8 mouse cellular contexts compared by ENCODE assay signal in the genomic region with DNA sequence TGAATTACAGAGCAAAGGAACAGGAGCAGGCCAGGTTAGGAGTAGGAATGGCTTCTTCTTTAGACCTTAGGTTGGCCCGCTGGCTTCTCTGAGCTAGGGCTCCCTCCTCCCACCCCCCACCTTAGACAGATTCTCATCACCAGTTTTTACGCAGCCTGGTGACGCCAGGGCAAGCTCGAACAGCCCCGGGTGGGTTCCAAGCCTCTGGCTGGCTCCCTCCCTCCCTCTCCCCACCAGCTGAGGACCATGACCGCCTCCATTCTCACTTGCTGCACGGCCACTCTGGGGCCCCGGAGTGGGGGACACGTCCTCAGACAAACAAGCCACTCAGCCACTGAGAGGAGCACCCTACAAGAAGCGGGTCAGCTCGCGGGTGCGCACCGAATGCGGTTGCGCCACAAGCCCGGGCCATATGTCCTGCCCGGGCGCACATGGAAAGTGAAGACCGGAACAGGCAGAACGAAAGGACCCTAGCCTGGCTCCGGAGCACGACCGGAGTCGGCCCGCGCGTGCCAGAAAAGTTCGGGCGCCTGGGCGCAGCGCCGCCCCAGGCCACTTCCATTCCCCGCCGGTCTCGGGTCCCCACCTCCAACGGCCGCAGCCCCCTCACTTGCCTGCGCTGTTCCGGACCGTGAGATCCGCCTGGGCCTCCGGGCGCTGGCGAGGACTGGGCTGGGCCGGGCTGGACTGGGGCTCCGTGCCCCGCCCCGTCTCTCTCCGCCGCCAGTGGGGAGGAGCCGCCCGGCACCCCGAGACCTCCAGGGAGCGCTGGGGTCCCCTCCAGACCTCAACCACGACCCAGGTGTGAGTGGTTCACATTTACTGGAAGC. TPM values are rescaled to one million over a fixed set of nuclear protein-coding genes. Genes with fewer than 3 reads are reported as not detected.
DNase-seq lines count a peak whose midpoint lies in the region; ATAC-seq and TF ChIP-seq lines count a peak whose summit lies in the region.

No protein-coding gene starts in this region.

- H3K4me2 ChIP-seq in limb, embryonic 13.5 days (replicated peaks), result peak overlapping the region; percentile 83
- H3K4me2 ChIP-seq in midbrain, embryonic 12.5 days (replicated peaks), result peak overlapping the region; percentile 81

- TF ChIP-seq POLR2A in spleen, adult 2 months (IDR thresholded peaks at IDR 0.05; ENCODE audit: low read depth, low read length), result no peak

- peak; percentile 72 for ATAC-seq in common myeloid progenitor, adult 5-6 weeks (replicated peaks; ENCODE audit: low read depth, poor library complexity, severe bottlenecking)
- peak; percentile 90 for ATAC-seq in limb, embryonic 13.5 days (ENCODE audit: low FRiP score, low read depth)
- peak; percentile 54 for ATAC-seq in midbrain, embryonic 12.5 days (ENCODE audit: low FRiP score, low read depth)

- H3K4me3 ChIP-seq in limb, embryonic 13.5 days, result peak overlapping the region; percentile 76
- H3K4me3 ChIP-seq in midbrain, embryonic 12.5 days, result peak overlapping the region; percentile 48
- peak overlapping the region; percentile 69 for H3K4me3 ChIP-seq in spleen, adult 2 months (ENCODE audit: extremely low read depth, insufficient read depth, insufficient read length)

- H3K9me3 ChIP-seq in limb, embryonic 13.5 days, result no peaks in the 10 kb centered on the region
- H3K9me3 ChIP-seq in midbrain, embryonic 12.5 days, result no peaks in the 10 kb centered on the region

- TF ChIP-seq CTCF in spleen, adult 2 months (IDR thresholded peaks at IDR 0.05; ENCODE audit: extremely low read depth, insufficient read depth, insufficient read length, insufficient replicate concordance), result no peak

- no peaks in the 10 kb centered on the region; the same call in 1 of the 2 replicates for H3K36me3 ChIP-seq in limb, embryonic 13.5 days
- no peaks in the 10 kb centered on the region for H3K36me3 ChIP-seq in midbrain, embryonic 12.5 days
- no peaks in the 10 kb centered on the region for H3K36me3 ChIP-seq in spleen, adult 2 months (ENCODE audit: control insufficient read depth, insufficient read depth, low read length)

- DNase-seq in left cerebral cortex, adult 18-20 months (ENCODE audit: low spot score in 2 of 2), result peak; percentile 55 to 65
- DNase-seq in left cerebral cortex, adult 11 months (ENCODE audit: low spot score), result no peak
- peak; percentile 82 for DNase-seq in gastrocnemius, postnatal 25 days
- peak; percentile 72 for DNase-seq in induced T-regulatory cell, adult 2 months (ENCODE audit: low read depth)
- peak in 1 of 2 experiments; percentile 40 for DNase-seq in spleen, adult 2 months (ENCODE audit: low read depth in 1 of 2, low spot score in 2 of 2)

- H3K9ac ChIP-seq in limb, embryonic 13.5 days, result peak overlapping the region; percentile 86
- peak overlapping the region; percentile 52 for H3K9ac ChIP-seq in midbrain, embryonic 12.5 days (replicated peaks)

- under 1% methylated on average over 56 of the region's 56 CpGs for WGBS in limb, embryonic 13.5 days
- under 1% methylated on average over 55 of the region's 56 CpGs for WGBS in midbrain, embryonic 12.5 days
- under 1% methylated on average over 54 of the region's 56 CpGs for WGBS in spleen, adult 2 months

- H3K4me1 ChIP-seq in limb, embryonic 13.5 days, result peaks cover 22% of the 10 kb centered on the region
- H3K4me1 ChIP-seq in midbrain, embryonic 12.5 days, result peaks cover 10% of the 10 kb centered on the region
- peaks cover 6% of the 10 kb centered on the region; the same call in 1 of the 2 replicates for H3K4me1 ChIP-seq in spleen, adult 2 months (ENCODE audit: control insufficient read depth, insufficient read depth, insufficient read length)

- no peaks in the 10 kb centered on the region for H3K27me3 ChIP-seq in limb, embryonic 13.5 days
- peaks cover 23% of the 10 kb centered on the region for H3K27me3 ChIP-seq in midbrain, embryonic 12.5 days
- peaks cover 2% of the 10 kb centered on the region; the same call in 1 of the 2 replicates for H3K27me3 ChIP-seq in spleen, adult 2 months (ENCODE audit: control insufficient read depth, insufficient read depth, low read length)

- H3K27ac ChIP-seq in limb, embryonic 13.5 days, result peak overlapping the region; percentile 91
- H3K27ac ChIP-seq in midbrain, embryonic 12.5 days (replicated peaks), result no peak overlapping the region
- peak overlapping the region; percentile 67 for H3K27ac ChIP-seq in spleen, adult 2 months (ENCODE audit: insufficient read depth, low read length)

RNA-seq across cellular contexts. Expression of a gene that starts 1.7 kb away (rescaled TPM):
- 10 to 100 TPM; 19.1 to 24.1 TPM for total RNA-seq in left cerebral cortex, adult 18-20 months (2021)
- 16.1 and 19.7 TPM in 2 replicates for total RNA-seq in common myeloid progenitor, adult 5-6 weeks (2017)
- 10 to 100 TPM; 28.5 to 36.6 TPM for total RNA-seq in gastrocnemius, postnatal 25 days (2021)
- polyA plus RNA-seq in limb, embryonic 13.5 days (2015; fragmentation: Nextera tagmentation; extraction: Ambion mirVana), result 30.6 and 31.7 TPM in 2 replicates
- polyA plus RNA-seq in midbrain, embryonic 12.5 days (2016; fragmentation: Nextera tagmentation; extraction: Ambion mirVana), result 6.7 and 9.8 TPM in 2 replicates
- polyA plus RNA-seq in spleen, adult 2 months (2012; rRNA removed), result 60.8 and 66.5 TPM in 2 replicates

RNA-seq across cellular contexts. Expression of a gene that starts 19.0 kb away (rescaled TPM):
- 100 to 1,000 TPM; 179 TPM for total RNA-seq in left cerebral cortex, adult 18-20 months (2021)
- total RNA-seq in common myeloid progenitor, adult 5-6 weeks (2017), result 11.6 and 17.2 TPM in 2 replicates
- 10 to 100 TPM; 56.7 to 58.0 TPM for total RNA-seq in gastrocnemius, postnatal 25 days (2021)
- polyA plus RNA-seq in limb, embryonic 13.5 days (2015; fragmentation: Nextera tagmentation; extraction: Ambion mirVana), result 108 and 112 TPM in 2 replicates
- 75.0 and 85.3 TPM in 2 replicates for polyA plus RNA-seq in midbrain, embryonic 12.5 days (2016; fragmentation: Nextera tagmentation; extraction: Ambion mirVana)
- 27.5 and 33.8 TPM in 2 replicates for polyA plus RNA-seq in spleen, adult 2 months (2012; rRNA removed)

RNA-seq across cellular contexts. Expression of a gene that starts 19.2 kb away (rescaled TPM):
- total RNA-seq in left cerebral cortex, adult 18-20 months (2021), result 100 to 1,000 TPM; 141 to 150 TPM
- total RNA-seq in common myeloid progenitor, adult 5-6 weeks (2017), result 84.2 and 100 TPM in 2 replicates
- 10 to 100 TPM; 63.6 to 65.8 TPM for total RNA-seq in gastrocnemius, postnatal 25 days (2021)
- 220 and 232 TPM in 2 replicates for polyA plus RNA-seq in limb, embryonic 13.5 days (2015; fragmentation: Nextera tagmentation; extraction: Ambion mirVana)
- polyA plus RNA-seq in midbrain, embryonic 12.5 days (2016; fragmentation: Nextera tagmentation; extraction: Ambion mirVana), result 176 and 181 TPM in 2 replicates
- 102 and 119 TPM in 2 replicates for polyA plus RNA-seq in spleen, adult 2 months (2012; rRNA removed)

RNA-seq across cellular contexts. Expression of a gene that starts 25.4 kb away (rescaled TPM):
- total RNA-seq in left cerebral cortex, adult 18-20 months (2021), result not detected
- total RNA-seq in common myeloid progenitor, adult 5-6 weeks (2017), result not detected in 2 replicates
- total RNA-seq in gastrocnemius, postnatal 25 days (2021), result not detected
- 0.18 and 0.31 TPM in 2 replicates for polyA plus RNA-seq in limb, embryonic 13.5 days (2015; fragmentation: Nextera tagmentation; extraction: Ambion mirVana)
- polyA plus RNA-seq in midbrain, embryonic 12.5 days (2016; fragmentation: Nextera tagmentation; extraction: Ambion mirVana), result not detected in 2 replicates
- 0.08 and 0.14 TPM in 2 replicates for polyA plus RNA-seq in spleen, adult 2 months (2012; rRNA removed)

RNA-seq across cellular contexts. Expression of a gene that starts 58.2 kb away (rescaled TPM):
- total RNA-seq in left cerebral cortex, adult 18-20 months (2021), result 1 to 10 TPM in 1 of 2 experiments, under 1 TPM in 1; 0.82 to 1.5 TPM
- not detected in 2 replicates for total RNA-seq in common myeloid progenitor, adult 5-6 weeks (2017)
- total RNA-seq in gastrocnemius, postnatal 25 days (2021), result not detected
- polyA plus RNA-seq in limb, embryonic 13.5 days (2015; fragmentation: Nextera tagmentation; extraction: Ambion mirVana), result 1.2 and 1.5 TPM in 2 replicates
- polyA plus RNA-seq in midbrain, embryonic 12.5 days (2016; fragmentation: Nextera tagmentation; extraction: Ambion mirVana), result 0.58 and 0.66 TPM in 2 replicates
- polyA plus RNA-seq in spleen, adult 2 months (2012; rRNA removed), result 0.31 and 0.51 TPM in 2 replicates
